Mouse (Mus musculus): Measurements from ENCODE around the gene Dld.

Gene Dld

DNA sequence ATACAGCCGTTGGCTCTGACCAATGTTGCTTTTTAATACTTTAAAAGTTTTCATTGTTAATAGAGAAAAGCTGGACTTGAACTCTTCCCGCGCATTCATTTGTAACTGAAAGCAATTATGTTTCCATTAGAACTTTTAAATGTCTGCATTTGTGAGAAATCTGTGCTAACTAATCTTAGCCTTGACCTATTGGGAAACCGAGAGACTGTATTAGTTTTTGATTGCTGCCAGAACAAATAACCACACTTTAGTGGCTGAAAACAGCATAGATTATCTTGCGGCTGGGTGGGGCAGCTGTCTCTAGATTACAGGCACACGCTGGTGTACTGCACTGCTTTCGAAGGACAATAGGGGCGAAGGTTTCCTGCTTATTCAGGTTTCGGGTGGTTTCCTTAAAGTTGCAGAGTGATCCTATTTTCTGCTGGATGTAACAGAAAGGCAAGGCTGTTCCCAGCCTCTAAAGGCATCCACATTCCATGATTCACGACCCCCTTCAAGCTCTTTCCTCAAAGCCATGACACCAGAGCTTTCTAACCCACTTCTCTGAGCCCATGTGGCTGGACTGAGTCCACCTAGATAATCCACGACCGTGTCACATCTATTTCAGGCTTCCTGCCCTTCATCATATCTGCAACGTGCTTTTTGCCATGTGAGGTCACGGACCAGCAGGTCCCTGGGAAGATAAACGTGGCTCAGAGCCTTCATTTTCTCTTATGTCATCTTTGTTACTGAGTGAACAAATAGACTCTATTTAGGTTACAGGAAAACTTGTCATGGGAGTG lies 57.7 kb downstream of the Dld start:
- DNase-seq: no peak

DNA sequence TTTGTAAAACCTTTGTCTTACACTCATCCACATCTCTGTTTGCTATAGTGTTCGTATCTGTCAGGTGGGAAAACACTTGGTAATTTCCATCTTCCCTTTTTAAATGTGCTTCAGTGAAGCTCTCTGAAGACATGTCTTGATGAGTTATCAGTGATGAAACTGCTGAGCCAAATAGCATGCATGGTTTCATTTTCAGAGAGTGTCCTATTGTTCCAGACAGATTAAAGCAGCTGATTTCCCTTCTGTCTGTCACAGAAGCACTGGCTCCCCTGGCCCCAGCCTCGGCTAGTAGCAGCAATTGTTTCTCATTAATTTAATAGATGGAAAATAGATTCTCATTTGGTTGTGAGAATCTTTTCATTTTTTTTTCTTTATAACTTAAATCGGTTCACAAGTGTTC lies 60.3 kb downstream of the Dld start:
- DNase-seq: no peak

DNA sequence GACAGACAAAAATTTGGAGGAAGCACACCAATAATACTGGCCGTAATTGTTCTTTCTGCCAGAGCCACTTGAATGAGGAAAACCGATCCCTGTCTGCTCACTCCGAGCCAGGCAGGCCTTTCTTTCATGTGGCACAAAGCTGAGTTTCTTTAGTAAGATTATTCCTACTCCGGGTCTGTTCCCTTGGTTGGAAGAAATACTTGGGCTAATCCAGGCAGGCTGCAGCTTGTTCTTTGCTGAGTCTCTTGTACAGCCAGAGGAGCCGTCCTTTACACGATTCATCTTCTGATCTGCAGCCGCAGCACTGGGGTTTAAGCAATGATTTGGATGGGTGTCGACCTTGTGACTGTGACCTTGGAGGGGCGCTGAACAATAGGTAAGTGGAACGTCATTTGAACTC lies 62.2 kb downstream of the Dld start:
- no peak for DNase-seq

DNA sequence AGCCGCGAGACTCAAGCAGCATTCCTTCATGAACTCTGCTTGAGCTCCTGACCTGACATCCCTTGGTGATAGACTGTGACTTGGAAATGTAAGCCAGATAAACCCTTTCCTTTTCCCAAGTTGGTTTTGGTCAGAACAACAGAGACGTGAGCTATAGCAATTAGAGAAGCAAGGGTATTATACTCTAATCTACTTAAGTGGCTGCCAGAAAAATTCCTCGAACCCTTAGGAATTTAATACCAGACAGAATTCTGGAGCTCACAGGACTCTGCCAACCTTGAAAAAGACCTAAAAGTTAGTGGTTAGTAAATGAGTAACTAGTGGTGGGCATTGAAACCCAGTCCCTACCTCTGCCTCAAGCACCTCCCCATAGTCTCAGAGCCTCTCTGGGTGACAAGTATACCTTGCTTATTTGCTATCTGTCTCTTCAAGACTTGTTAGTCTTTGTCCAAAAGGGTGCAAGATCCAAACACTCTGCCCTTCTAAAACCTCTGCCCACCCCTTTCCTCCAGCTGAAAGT lies 67.6 kb downstream of the Dld start:
- no peak for DNase-seq

DNA sequence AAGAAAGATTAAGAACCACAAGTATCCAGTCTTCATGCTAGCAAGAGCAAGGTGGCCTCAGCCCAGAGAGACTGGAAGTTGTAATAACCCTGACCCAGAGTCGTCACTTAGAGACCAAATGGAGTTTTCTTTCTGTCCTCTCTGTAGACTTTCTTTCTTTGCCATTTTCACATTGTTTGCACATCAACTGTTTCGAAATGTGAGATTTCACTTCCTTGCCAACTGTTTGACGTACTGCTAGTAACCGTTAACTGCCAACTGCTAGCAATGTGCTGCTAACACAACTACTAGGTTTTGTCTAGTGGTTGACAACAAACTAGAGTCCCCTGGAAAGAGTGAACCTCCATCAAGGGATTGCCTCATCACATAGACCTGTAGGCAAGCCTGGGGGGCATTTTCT lies 68.1 kb downstream of the Dld start:
- DNase-seq: no peak

DNA sequence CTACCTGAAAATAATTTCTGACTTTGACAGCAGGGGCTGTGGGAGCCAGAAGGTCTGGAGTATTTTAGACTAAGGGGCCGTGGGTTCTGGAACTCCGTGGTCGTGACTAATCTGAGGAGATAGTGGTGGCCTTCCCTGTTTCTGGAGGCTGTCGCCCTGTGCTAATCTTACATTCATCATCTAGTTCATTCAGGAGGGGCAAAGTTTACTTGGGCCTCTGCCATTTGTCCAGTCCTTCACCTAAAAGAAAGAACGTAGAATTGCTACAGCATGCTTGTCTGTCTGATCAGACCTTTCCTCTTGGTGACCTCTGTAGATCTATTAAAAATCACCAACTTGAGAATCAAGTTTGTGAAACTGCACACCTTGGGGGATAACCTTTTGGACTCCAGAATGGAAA lies 69.0 kb downstream of the Dld start:
- DNase-seq: no peak

Measured in cerebellum, postnatal 36 days (tissue).